Mouse (Mus musculus) erythroblast, embryonic 14.5 days (primary cell): ENCODE measurements around the gene Cfap69.

Experiments used
- GATA1 ChIP-seq: IDR thresholded peaks from 2 replicates; pipeline ENCODE4 v1.6.1; 2012; ENCODE audit warnings: low read length, inconsistent platforms, mixed read lengths
- TAL1 ChIP-seq: IDR thresholded peaks from 3 replicates; pipeline ENCODE4 v1.6.1; 2012; ENCODE audit warnings: low read length, inconsistent platforms, mixed read lengths

DNA sequence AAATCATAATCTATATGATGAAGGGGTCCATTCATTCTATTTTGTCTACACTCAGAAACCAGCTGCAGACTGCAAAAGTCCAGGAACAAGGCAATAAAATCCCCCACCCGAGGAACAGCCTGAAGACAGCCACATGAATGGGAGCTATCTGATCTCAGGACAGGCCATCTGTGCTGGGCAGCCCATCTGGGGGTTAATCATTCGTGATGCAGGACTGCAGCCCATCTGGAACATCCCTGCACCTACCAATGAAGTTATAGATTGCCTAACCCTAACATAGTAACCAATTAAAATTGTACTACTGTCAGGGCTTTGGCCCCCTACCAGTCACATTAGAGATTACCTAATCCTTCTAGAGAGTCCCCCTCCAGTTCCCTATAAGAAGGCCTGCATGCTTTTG is 41.0 kb upstream of the Cfap69 start:
- TF ChIP-seq TAL1 (no peak), GATA1 (no peak)
